Mouse (Mus musculus): Measurements from ENCODE around the gene 9130409I23Rik. TPM values are rescaled to one million over a fixed set of nuclear protein-coding genes. Genes with fewer than 3 reads are reported as not detected.
"Not testable (repeated sequence)": the region's sequence is repeated elsewhere in the genome, so short reads cannot be mapped to it uniquely, and the experiment has no call there.

9130409I23Rik gene
- polyA plus RNA-seq, 1 experiment from 2014 or later, result not detected

DNA sequence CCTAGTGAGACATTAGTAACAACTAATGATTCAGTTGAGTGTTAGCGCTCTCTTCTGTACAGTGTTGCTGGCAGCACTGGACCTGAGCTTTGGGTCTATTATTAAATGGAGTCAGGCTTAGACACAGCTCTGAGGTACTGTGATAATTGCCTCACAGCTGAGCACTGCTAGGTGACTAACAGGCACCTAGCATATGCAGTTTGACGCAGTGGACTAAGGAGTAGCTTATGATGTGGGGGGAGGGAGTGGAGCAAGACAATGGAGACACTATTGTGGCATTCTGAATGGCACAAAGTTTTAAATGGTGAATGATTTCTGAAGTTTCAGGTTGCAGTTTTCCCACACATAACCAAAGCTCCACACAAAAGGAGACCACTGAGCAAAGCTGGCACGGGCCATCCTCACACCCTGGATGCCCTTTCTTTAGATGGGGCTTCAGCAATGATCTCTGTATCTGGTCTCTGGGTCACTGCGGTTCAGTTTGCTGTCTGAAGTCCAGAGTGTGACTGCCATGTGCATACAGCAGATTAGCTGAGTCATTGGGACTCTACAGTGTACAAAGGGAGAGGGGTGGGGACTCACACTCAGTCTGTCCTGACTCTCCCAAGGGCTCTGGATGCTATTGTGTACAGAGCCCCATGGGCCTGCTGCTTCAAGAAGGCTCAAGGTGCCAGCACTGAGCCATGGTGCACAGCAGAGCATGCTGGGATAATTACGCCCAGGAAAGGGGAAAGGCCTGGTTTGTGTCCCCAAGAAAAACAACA is 15.8 kb upstream of the 9130409I23Rik start:
- not testable (repeated sequence) for ATAC-seq (ENCODE audit: insufficient number of reproducible peaks, insufficient read depth, low FRiP score, low TSS enrichment, low read depth); H3K36me3 ChIP-seq; H3K9ac ChIP-seq (replicated peaks); H3K27me3 ChIP-seq; H3K9me3 ChIP-seq; H3K4me3 ChIP-seq (replicated peaks); H3K4me2 ChIP-seq; H3K4me1 ChIP-seq (replicated peaks); H3K27ac ChIP-seq
- WGBS, result 84% methylated on average over 5 of the region's 5 CpGs

DNA sequence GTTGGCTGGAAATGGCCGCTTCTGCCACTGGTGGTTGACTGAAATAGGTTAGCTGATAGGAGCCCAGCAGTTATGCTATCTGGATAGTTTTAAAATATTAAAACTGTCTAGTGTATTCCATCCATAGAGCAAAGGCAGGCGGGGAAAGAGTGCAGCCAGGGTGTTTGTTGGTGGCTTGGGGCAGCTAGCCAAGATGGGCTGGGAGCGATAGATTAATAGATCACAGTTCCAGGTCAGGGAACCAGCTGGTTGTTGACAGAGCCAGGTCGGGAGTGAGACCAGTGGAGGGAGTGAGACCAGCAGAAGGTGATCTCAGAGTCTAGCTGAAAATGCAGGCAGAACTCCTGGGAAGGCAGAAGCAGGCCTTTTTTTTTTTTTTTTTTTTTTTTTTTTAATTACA is 13.4 kb upstream of the 9130409I23Rik start:
- no peak overlapping the region for H3K4me3 ChIP-seq (replicated peaks)
- 74% methylated on average over 4 of the region's 4 CpGs for WGBS
- H3K36me3 ChIP-seq, result no peaks in the 10 kb centered on the region
- no peaks in the 10 kb centered on the region for H3K9me3 ChIP-seq
- H3K4me2 ChIP-seq, result no peak overlapping the region
- H3K27ac ChIP-seq, result no peak overlapping the region
- ATAC-seq (ENCODE audit: insufficient number of reproducible peaks, insufficient read depth, low FRiP score, low TSS enrichment, low read depth), result no peak
- H3K27me3 ChIP-seq, result peaks cover 13% of the 10 kb centered on the region; the same call in 1 of the 2 replicates
- no peaks in the 10 kb centered on the region for H3K4me1 ChIP-seq (replicated peaks)
- no peak overlapping the region for H3K9ac ChIP-seq (replicated peaks)

DNA sequence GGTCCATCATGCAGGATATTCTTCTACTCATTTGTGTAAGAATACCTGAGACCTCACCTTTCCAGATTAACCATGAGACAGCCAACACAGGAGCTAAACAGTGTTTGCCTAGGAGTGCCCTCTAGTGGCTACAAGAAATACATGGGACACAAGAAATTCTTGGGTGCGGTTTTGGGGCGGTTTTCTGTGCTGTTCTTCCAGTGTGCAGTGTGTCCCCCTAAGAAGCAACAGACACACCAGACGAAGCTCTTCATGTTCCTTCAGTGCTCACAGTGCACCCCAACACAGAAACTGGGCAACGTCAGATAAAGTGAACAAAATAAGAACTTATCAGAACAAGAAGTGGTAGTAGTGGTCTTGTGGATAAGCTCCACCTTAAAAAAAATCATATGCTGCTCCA is 11.4 kb upstream of the 9130409I23Rik start:
- H3K4me1 ChIP-seq (replicated peaks), result no peaks in the 10 kb centered on the region
- ATAC-seq (ENCODE audit: insufficient number of reproducible peaks, insufficient read depth, low FRiP score, low TSS enrichment, low read depth), result no peak
- H3K36me3 ChIP-seq, result no peaks in the 10 kb centered on the region
- H3K9ac ChIP-seq (replicated peaks), result no peak overlapping the region
- H3K27ac ChIP-seq, result no peak overlapping the region
- no peaks in the 10 kb centered on the region for H3K9me3 ChIP-seq
- peaks cover 13% of the 10 kb centered on the region; the same call in 1 of the 2 replicates for H3K27me3 ChIP-seq
- no peak overlapping the region for H3K4me3 ChIP-seq (replicated peaks)
- WGBS, result 14% methylated on average over 4 of the region's 4 CpGs
- H3K4me2 ChIP-seq, result no peak overlapping the region

DNA sequence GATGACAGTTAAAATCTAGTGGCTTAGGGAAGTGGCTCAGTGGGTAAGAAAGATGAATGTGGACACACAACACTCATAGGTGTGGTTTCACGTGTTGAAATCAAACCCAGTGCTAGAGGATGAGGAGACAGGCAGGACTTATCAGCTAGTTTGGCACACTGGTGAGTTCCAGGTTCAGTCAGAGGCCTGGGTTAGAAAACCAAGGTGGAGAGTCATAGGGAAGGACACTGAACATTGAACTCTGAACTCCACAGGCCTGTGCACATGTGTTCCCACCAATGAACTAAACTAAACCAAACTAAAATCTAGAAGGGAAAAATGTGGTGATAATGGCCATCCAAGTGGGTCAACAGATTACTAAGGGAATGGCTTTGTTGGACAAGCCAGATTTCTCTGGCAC is 3.5 kb upstream of the 9130409I23Rik start:
- H3K4me1 ChIP-seq (replicated peaks), result no peaks in the 10 kb centered on the region
- no peaks in the 10 kb centered on the region for H3K36me3 ChIP-seq
- H3K9ac ChIP-seq (replicated peaks), result no peak overlapping the region
- no peaks in the 10 kb centered on the region for H3K27me3 ChIP-seq
- H3K4me2 ChIP-seq, result no peak overlapping the region
- no peaks in the 10 kb centered on the region for H3K9me3 ChIP-seq
- WGBS, result 57% methylated on average over 1 of the region's 1 CpGs
- no peak overlapping the region for H3K4me3 ChIP-seq (replicated peaks)
- no peak overlapping the region for H3K27ac ChIP-seq
- ATAC-seq (ENCODE audit: insufficient number of reproducible peaks, insufficient read depth, low FRiP score, low TSS enrichment, low read depth), result no peak

DNA sequence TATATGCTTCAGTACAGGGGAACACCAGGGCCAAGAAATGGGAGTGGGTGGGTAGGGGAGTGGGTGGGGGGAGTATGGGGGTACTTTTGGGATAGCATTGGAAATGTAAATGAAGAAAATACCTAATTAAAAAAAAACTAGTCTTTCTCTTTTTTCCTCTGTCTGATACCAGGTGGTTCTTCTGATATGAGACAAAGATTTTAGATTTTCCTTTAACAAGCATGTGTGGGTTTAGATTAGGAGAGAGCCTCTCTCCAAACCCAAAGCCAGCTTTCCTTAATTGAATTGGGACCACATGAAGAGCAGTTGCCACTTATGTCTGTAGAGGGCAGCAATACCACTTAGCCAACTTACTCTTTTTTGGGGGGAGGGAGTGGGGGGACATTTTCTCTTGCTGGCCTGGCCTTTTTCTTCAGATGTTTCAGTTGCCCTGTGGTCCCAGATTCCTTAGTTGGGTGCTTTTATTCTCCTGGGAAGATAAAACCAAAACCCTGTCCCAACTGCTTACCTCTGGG is 1.7 kb upstream of the 9130409I23Rik start:
- no peaks in the 10 kb centered on the region for H3K4me1 ChIP-seq (replicated peaks)
- no peak overlapping the region for H3K9ac ChIP-seq (replicated peaks)
- H3K36me3 ChIP-seq, result no peaks in the 10 kb centered on the region
- no peak overlapping the region for H3K27ac ChIP-seq
- no peaks in the 10 kb centered on the region for H3K27me3 ChIP-seq
- no peak overlapping the region for H3K4me2 ChIP-seq
- ATAC-seq (ENCODE audit: insufficient number of reproducible peaks, insufficient read depth, low FRiP score, low TSS enrichment, low read depth), result no peak
- H3K9me3 ChIP-seq, result no peaks in the 10 kb centered on the region
- H3K4me3 ChIP-seq (replicated peaks), result no peak overlapping the region

DNA sequence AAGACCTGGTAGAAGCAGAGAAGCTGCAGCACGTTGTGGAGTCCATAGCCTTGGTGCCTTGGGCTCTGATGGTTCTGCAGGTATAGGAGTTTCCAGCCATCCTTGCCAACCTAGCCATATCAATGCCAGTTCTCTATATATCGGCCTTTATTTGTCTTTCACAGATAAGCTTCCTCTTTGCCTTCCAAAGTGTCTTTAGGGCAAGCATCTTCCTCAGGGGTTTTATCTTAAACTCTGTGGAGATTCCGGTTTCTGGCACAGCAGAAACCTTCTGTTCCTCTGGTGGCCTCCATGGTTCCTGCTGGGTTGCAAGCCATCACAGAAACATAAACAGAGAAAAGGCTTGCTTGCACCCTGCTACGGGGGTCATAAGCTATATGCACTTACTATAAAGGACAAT is 1.9 kb downstream of the 9130409I23Rik start:
- WGBS, result 81% methylated on average over 4 of the region's 4 CpGs
- no peaks in the 10 kb centered on the region for H3K9me3 ChIP-seq
- no peaks in the 10 kb centered on the region for H3K27me3 ChIP-seq
- no peak overlapping the region for H3K4me2 ChIP-seq
- H3K4me1 ChIP-seq (replicated peaks), result no peaks in the 10 kb centered on the region
- no peak overlapping the region for H3K27ac ChIP-seq
- ATAC-seq (ENCODE audit: insufficient number of reproducible peaks, insufficient read depth, low FRiP score, low TSS enrichment, low read depth), result no peak
- H3K4me3 ChIP-seq (replicated peaks), result no peak overlapping the region
- H3K9ac ChIP-seq (replicated peaks), result no peak overlapping the region
- H3K36me3 ChIP-seq, result no peaks in the 10 kb centered on the region

DNA sequence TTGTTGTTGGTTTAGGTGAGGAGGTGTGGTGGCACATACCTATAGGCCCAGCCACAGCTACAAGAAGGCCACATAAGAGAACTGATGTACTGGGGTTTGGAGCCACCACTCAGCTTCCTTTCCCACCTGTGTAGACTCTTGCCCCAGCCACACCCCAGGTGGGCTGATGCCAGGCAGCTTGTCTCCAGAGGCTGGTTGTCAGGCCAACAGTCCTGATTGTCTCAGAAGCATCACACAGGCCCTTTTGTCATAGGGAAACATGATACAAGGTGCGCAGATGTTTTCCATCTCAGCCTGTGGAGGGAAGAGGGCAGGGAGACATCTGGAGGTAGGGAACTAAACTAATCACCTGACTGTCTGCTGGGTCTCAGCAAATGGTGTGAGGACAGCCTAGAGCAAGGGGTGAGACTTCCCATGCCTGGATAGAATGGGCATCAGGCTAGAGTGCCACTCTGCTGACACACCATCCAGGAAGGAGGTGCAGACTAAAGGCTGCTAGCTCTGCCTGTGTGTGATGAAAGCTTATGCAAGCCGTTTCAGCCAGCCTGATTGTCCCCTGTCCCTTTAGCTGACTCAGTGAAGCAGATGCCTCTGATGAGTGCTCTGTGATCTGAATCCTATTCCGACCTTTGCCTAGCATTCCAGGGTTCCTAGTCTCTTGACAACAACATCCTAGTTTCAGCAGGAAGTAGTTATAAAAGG is 10.9 kb downstream of the 9130409I23Rik start:
- no peak for ATAC-seq (ENCODE audit: insufficient number of reproducible peaks, insufficient read depth, low FRiP score, low TSS enrichment, low read depth)
- Histone ChIP-seq H3K9me3 (no peaks in the 10 kb centered on the region), H3K9ac (replicated peaks) (no peak overlapping the region), H3K27me3 (no peaks in the 10 kb centered on the region), H3K36me3 (no peaks in the 10 kb centered on the region), H3K4me3 (replicated peaks) (no peak overlapping the region), H3K4me1 (replicated peaks) (no peaks in the 10 kb centered on the region), H3K4me2 (no peak overlapping the region), H3K27ac (no peak overlapping the region)
- 65% methylated on average over 3 of the region's 3 CpGs for WGBS

DNA sequence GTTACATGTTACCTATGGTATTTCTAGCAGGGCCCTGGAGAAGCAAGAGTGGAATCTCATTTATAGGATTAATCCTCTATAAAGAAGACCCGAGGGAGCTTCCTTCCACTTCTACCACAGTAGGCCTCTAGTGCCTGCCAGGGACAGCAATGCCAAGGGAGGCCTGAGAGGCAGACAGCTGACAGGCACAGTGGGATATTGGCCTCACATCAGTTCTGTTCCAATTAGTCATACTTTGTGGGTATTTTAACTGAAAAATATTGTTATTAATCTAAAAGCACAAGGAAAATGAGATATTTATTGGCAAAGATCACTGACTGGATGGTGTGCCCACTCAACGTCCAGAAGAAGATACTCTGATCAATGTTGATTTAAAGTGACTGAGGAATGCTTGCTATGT is 13.0 kb downstream of the 9130409I23Rik start:
- Histone ChIP-seq H3K27me3 (no peaks in the 10 kb centered on the region), H3K4me1 (replicated peaks) (no peaks in the 10 kb centered on the region), H3K36me3 (no peaks in the 10 kb centered on the region), H3K9ac (replicated peaks) (no peak overlapping the region), H3K27ac (no peak overlapping the region), H3K9me3 (no peaks in the 10 kb centered on the region), H3K4me3 (replicated peaks) (no peak overlapping the region), H3K4me2 (no peak overlapping the region)
- 80% methylated on average over 2 of the region's 2 CpGs for WGBS
- ATAC-seq (ENCODE audit: insufficient number of reproducible peaks, insufficient read depth, low FRiP score, low TSS enrichment, low read depth), result no peak

DNA sequence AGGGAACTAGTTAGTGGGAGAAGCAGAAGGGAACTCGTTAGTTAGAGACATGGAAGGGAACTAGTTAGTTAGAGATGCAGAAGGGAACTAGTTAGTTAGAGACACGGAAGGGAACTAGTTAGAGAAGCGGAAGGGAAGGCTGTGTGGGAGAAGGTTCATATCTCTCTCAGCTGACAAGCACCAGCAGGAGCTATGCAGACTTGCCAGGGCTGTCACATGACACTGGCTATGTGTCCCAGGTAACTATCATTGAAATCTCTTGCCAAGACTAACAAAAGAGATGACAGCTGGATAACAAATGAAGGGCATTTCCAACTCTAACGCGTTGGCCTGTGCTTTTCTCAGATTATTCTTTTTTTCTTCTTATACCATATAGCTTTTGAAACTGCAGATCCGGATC is 13.6 kb downstream of the 9130409I23Rik start:
- no peak overlapping the region for H3K4me3 ChIP-seq (replicated peaks)
- WGBS, result 84% methylated on average over 6 of the region's 6 CpGs
- H3K9ac ChIP-seq (replicated peaks), result no peak overlapping the region
- no peak overlapping the region for H3K27ac ChIP-seq
- H3K9me3 ChIP-seq, result no peaks in the 10 kb centered on the region
- ATAC-seq (ENCODE audit: insufficient number of reproducible peaks, insufficient read depth, low FRiP score, low TSS enrichment, low read depth), result no peak
- H3K27me3 ChIP-seq, result no peaks in the 10 kb centered on the region
- no peak overlapping the region for H3K4me2 ChIP-seq
- H3K36me3 ChIP-seq, result no peaks in the 10 kb centered on the region
- no peaks in the 10 kb centered on the region for H3K4me1 ChIP-seq (replicated peaks)

DNA sequence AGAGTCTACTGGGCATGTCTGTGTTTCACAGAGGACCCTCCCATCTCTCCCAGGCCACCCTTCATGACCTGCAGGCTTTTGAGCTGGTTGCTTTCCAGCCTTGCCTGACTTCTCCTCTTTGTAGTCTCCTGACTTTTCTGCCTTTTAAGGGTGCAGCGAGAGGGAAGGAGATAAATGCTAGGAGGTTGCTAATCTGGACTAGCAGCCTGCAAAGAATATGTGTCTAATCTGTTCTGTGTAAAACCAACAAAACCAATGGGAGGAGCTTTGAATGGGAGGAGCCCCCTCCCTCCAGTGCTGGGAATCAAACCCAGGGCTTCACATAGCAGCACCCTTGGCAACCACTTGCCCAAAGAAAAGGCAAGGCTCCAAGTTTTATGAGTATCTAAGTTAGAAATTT is 17.3 kb downstream of the 9130409I23Rik start:
- Histone ChIP-seq H3K4me1 (replicated peaks) (no peaks in the 10 kb centered on the region), H3K36me3 (no peaks in the 10 kb centered on the region), H3K9me3 (no peaks in the 10 kb centered on the region), H3K9ac (replicated peaks) (no peak overlapping the region), H3K4me3 (replicated peaks) (no peak overlapping the region), H3K4me2 (no peak overlapping the region), H3K27ac (no peak overlapping the region), H3K27me3 (no peaks in the 10 kb centered on the region)
- 82% methylated on average over 1 of the region's 1 CpGs for WGBS
- no peak for ATAC-seq (ENCODE audit: insufficient number of reproducible peaks, insufficient read depth, low FRiP score, low TSS enrichment, low read depth)

DNA sequence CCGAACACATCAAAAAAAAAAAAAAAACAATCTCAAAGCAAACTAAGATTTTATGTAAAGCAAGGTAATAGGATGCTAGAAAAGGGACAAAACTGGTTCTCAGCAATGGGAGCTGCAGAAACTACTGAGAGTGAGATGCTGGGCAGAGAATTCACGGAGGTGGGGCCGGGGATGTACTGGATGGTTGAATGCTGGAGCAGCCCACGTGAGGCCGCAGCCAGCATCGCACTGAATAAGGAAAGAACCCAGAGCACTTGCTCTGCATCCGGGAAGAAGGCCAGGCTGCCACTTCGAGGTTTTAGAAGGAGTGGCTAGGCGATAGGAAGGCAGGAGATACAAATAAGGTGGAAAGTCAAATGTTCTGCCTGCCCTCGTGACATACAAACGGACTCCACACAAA is 18.6 kb downstream of the 9130409I23Rik start:
- no peak overlapping the region for H3K4me3 ChIP-seq (replicated peaks)
- no peak overlapping the region for H3K4me2 ChIP-seq
- no peak for ATAC-seq (ENCODE audit: insufficient number of reproducible peaks, insufficient read depth, low FRiP score, low TSS enrichment, low read depth)
- H3K4me1 ChIP-seq (replicated peaks), result no peaks in the 10 kb centered on the region
- H3K9ac ChIP-seq (replicated peaks), result no peak overlapping the region
- H3K36me3 ChIP-seq, result no peaks in the 10 kb centered on the region
- H3K9me3 ChIP-seq, result no peaks in the 10 kb centered on the region
- 68% methylated on average over 11 of the region's 11 CpGs for WGBS
- no peaks in the 10 kb centered on the region for H3K27me3 ChIP-seq
- H3K27ac ChIP-seq, result no peak overlapping the region

All from limb, embryonic 12.5 days (tissue).